In the genomic region with DNA sequence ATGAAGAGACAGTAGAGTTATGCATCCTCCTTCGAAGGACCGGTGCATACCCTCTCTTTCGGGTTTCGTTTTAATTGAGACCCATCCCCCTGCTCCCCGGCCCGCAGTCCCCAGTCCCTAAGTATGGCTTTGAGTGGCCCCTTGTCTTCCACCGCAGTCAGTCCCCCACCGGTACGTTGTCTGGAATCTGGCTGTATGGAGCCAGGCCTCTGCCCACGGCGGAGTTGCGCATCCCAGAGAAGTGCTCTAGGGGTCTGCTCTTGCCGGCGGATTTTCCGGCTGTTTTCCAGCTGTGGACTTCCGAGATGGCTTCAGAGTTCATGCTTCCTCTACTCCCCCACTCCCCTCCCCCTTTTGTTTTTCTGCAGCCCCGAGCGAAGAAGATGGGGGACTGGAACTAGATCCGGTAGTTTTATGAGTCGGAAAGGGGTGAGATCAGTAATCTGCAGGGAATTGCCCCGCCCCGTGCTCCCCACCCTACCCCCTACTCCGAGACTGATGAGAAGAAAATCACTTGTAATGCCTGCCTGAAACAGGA, we compare ENCODE assay signal across 8 mouse cellular contexts. TPM values are rescaled to one million over a fixed set of nuclear protein-coding genes. Genes with fewer than 3 reads are reported as not detected.
A peak's percentile ranks its signal among the peaks of the same experiment; 100 is the strongest.
DNase-seq lines count a peak whose midpoint lies in the region; ATAC-seq lines count a peak whose summit lies in the region.

No protein-coding gene starts in this region.

- peak overlapping the region; percentile 82 for H3K4me2 ChIP-seq in kidney, embryonic 16.5 days (replicated peaks; ENCODE audit: low read depth, low read length)
- peak overlapping the region; percentile 50 for H3K4me2 ChIP-seq in forebrain, embryonic 15.5 days (replicated peaks)
- H3K4me2 ChIP-seq in limb, embryonic 11.5 days (ENCODE audit: low read depth, severe bottlenecking), result peak overlapping the region; percentile 79
- H3K4me2 ChIP-seq in neural tube, embryonic 12.5 days (replicated peaks), result peak overlapping the region; percentile 98

- peak overlapping the region; percentile 85 for H3K4me3 ChIP-seq in kidney, embryonic 16.5 days (ENCODE audit: low read length)
- H3K4me3 ChIP-seq in forebrain, embryonic 15.5 days, result peak overlapping the region; percentile 73
- peak overlapping the region; percentile 86 for H3K4me3 ChIP-seq in limb, embryonic 11.5 days (ENCODE audit: low read depth, low read length)
- peak overlapping the region; percentile 77 for H3K4me3 ChIP-seq in neural tube, embryonic 12.5 days

- no peaks in the 10 kb centered on the region for H3K9me3 ChIP-seq in kidney, embryonic 16.5 days (ENCODE audit: low read length)
- no peaks in the 10 kb centered on the region for H3K9me3 ChIP-seq in forebrain, embryonic 15.5 days
- no peaks in the 10 kb centered on the region for H3K9me3 ChIP-seq in limb, embryonic 11.5 days (ENCODE audit: control insufficient read depth, low read length)
- H3K9me3 ChIP-seq in neural tube, embryonic 12.5 days, result no peaks in the 10 kb centered on the region

- peaks cover 2% of the 10 kb centered on the region; the same call in 1 of the 2 replicates for H3K36me3 ChIP-seq in kidney, embryonic 16.5 days (ENCODE audit: insufficient read depth, low read length)
- H3K36me3 ChIP-seq in forebrain, embryonic 15.5 days, result no peaks in the 10 kb centered on the region
- no peaks in the 10 kb centered on the region for H3K36me3 ChIP-seq in limb, embryonic 11.5 days (ENCODE audit: control insufficient read depth, insufficient read depth, low read length)
- peaks cover 2% of the 10 kb centered on the region; the same call in 1 of the 2 replicates for H3K36me3 ChIP-seq in neural tube, embryonic 12.5 days

- H3K9ac ChIP-seq in kidney, embryonic 16.5 days (replicated peaks; ENCODE audit: low read length), result peak overlapping the region; percentile 78
- H3K9ac ChIP-seq in forebrain, embryonic 15.5 days (replicated peaks), result peak overlapping the region; percentile 68
- peak overlapping the region; percentile 66 for H3K9ac ChIP-seq in limb, embryonic 11.5 days (ENCODE audit: low read length)
- H3K9ac ChIP-seq in neural tube, embryonic 12.5 days, result peak overlapping the region; percentile 72

- H3K4me1 ChIP-seq in kidney, embryonic 16.5 days (ENCODE audit: insufficient read depth, low read length), result peaks cover 41% of the 10 kb centered on the region
- peaks cover 27% of the 10 kb centered on the region for H3K4me1 ChIP-seq in forebrain, embryonic 15.5 days
- H3K4me1 ChIP-seq in limb, embryonic 11.5 days (ENCODE audit: control insufficient read depth, insufficient read depth, low read length), result 0 out of 2 replicates have a peak, but pooled peaks cover 5% of the 10 kb centered on the region
- peaks cover 15% of the 10 kb centered on the region for H3K4me1 ChIP-seq in neural tube, embryonic 12.5 days

- peak overlapping the region; percentile 82 for H3K27ac ChIP-seq in kidney, embryonic 16.5 days (ENCODE audit: low read length)
- peak overlapping the region; percentile 0; the same call in 1 of the 2 replicates for H3K27ac ChIP-seq in forebrain, embryonic 15.5 days (replicated peaks)
- no peak overlapping the region for H3K27ac ChIP-seq in limb, embryonic 11.5 days (replicated peaks; ENCODE audit: low read depth, low read length)
- H3K27ac ChIP-seq in neural tube, embryonic 12.5 days, result no peak overlapping the region

- no peak for DNase-seq in kidney, adult 8-10 months
- DNase-seq in NIH3T3 (ENCODE audit: low read depth), result peak; percentile 51
- peak; percentile 52 for DNase-seq in limb, embryonic 11.5 days (ENCODE audit: low spot score)
- no peak for DNase-seq in urinary bladder, postnatal 36 days (ENCODE audit: low spot score in 2 of 2)
- no peak for DNase-seq in urinary bladder, adult 2 months (ENCODE audit: low spot score)

- no peaks in the 10 kb centered on the region for H3K27me3 ChIP-seq in kidney, embryonic 16.5 days (ENCODE audit: insufficient read depth, low read length)
- no peaks in the 10 kb centered on the region for H3K27me3 ChIP-seq in forebrain, embryonic 15.5 days
- no peaks in the 10 kb centered on the region for H3K27me3 ChIP-seq in limb, embryonic 11.5 days (ENCODE audit: control insufficient read depth, insufficient read depth, low read length)
- H3K27me3 ChIP-seq in neural tube, embryonic 12.5 days (replicated peaks), result no peaks in the 10 kb centered on the region

- WGBS in kidney, embryonic 16.5 days, result 1% methylated on average over 23 of the region's 23 CpGs
- 0% methylated on average over 23 of the region's 23 CpGs for WGBS in forebrain, embryonic 15.5 days
- under 1% methylated on average over 23 of the region's 23 CpGs for WGBS in limb, embryonic 11.5 days
- whole genome bisulfite sequencing in neural tube, embryonic 12.5 days, result under 1% methylated on average over 23 of the region's 23 CpGs

- ATAC-seq in kidney, embryonic 16.5 days (ENCODE audit: low FRiP score, low TSS enrichment), result peak; percentile 64
- ATAC-seq in forebrain, embryonic 15.5 days (replicated peaks), result peak; percentile 23
- ATAC-seq in limb, embryonic 11.5 days (ENCODE audit: insufficient number of reproducible peaks, low FRiP score, low TSS enrichment, low read depth), result peak; percentile 52
- peak; percentile 58 for ATAC-seq in neural tube, embryonic 12.5 days (ENCODE audit: low FRiP score, low read depth)

RNA-seq across cellular contexts. Expression of a gene that starts 0.8 kb away (rescaled TPM):
- 94.4 and 95.6 TPM in 2 replicates for polyA plus RNA-seq in kidney, embryonic 16.5 days (2015; fragmentation: Nextera tagmentation; extraction: Ambion mirVana)
- polyA plus RNA-seq in forebrain, embryonic 15.5 days (2015; fragmentation: Nextera tagmentation; extraction: Ambion mirVana), result 93.0 and 99.8 TPM in 2 replicates
- 39.4 and 48.9 TPM in 2 replicates for polyA plus RNA-seq in limb, embryonic 11.5 days (2014; fragmentation: Nextera tagmentation; extraction: Ambion mirVana)
- polyA plus RNA-seq in neural tube, embryonic 12.5 days (2016; fragmentation: Nextera tagmentation; extraction: Ambion mirVana), result 80.5 and 80.6 TPM in 2 replicates
- 290 and 354 TPM in 2 replicates for polyA plus RNA-seq in urinary bladder, adult 2 months (2012; rRNA removed)

RNA-seq across cellular contexts. Expression of a gene that starts 38.5 kb away (rescaled TPM):
- polyA plus RNA-seq in kidney, embryonic 16.5 days (2015; fragmentation: Nextera tagmentation; extraction: Ambion mirVana), result 34.8 TPM in 2 replicates
- 46.3 and 49.7 TPM in 2 replicates for polyA plus RNA-seq in forebrain, embryonic 15.5 days (2015; fragmentation: Nextera tagmentation; extraction: Ambion mirVana)
- polyA plus RNA-seq in limb, embryonic 11.5 days (2014; fragmentation: Nextera tagmentation; extraction: Ambion mirVana), result 21.8 and 22.6 TPM in 2 replicates
- 30.3 and 31.7 TPM in 2 replicates for polyA plus RNA-seq in neural tube, embryonic 12.5 days (2016; fragmentation: Nextera tagmentation; extraction: Ambion mirVana)
- polyA plus RNA-seq in urinary bladder, adult 2 months (2012; rRNA removed), result 38.4 and 46.2 TPM in 2 replicates

Comparison
In these comparisons a context has a peak if more than half of its experiments do, and no peak if none do; other contexts are left out.
1. H3K27ac ChIP-seq: peak in kidney, embryonic 16.5 days (single experiment) and forebrain, embryonic 15.5 days (single experiment); none in limb, embryonic 11.5 days (single experiment) and neural tube, embryonic 12.5 days (single experiment).
2. DNase-seq: peak in NIH3T3 (single experiment) and limb, embryonic 11.5 days (single experiment); none in kidney, adult 8-10 months (0 of 2), urinary bladder, postnatal 36 days (0 of 2) and urinary bladder, adult 2 months (single experiment).
3. Peak in every context shown above with its lines, with median percentiles within 50 percentile points of each other: ATAC-seq, H3K4me2 ChIP-seq, H3K4me3 ChIP-seq and H3K9ac ChIP-seq.